Mouse (Mus musculus): Measurements from ENCODE around the gene Slc30a2.
"Not testable (repeated sequence)": the region's sequence is repeated elsewhere in the genome, so short reads cannot be mapped to it uniquely, and the experiment has no call there.

Slc30a2 gene

GRCm38 (mm10) chr4:134359649-134360048 lies 16.7 kb downstream of the Slc30a2 start:
- DNase-seq (ENCODE audit: low spot score), result no peak

- no peak for DNase-seq (ENCODE audit: low spot score)
These were observed 18.2 kb downstream of the Slc30a2 start for GRCm38 (mm10) chr4:134361215-134361614.

GRCm38 (mm10) chr4:134362124-134362523 lies 19.1 kb downstream of the Slc30a2 start:
- DNase-seq (ENCODE audit: low spot score), result no peak

- DNase-seq (ENCODE audit: low spot score), result no peak
These were observed 19.6 kb downstream of the Slc30a2 start for GRCm38 (mm10) chr4:134362586-134362985.

GRCm38 (mm10) chr4:134365280-134365679 lies 22.3 kb downstream of the Slc30a2 start:
- DNase-seq (ENCODE audit: low spot score), result no peak

GRCm38 (mm10) chr4:134370649-134371221 lies 27.8 kb downstream of the Slc30a2 start:
- no peak for DNase-seq (ENCODE audit: low spot score)

GRCm38 (mm10) chr4:134371316-134371855 lies 28.4 kb downstream of the Slc30a2 start:
- DNase-seq (ENCODE audit: low spot score), result peak; percentile 27

GRCm38 (mm10) chr4:134372294-134372747 lies 29.3 kb downstream of the Slc30a2 start:
- DNase-seq (ENCODE audit: low spot score), result peak; percentile 79

- DNase-seq (ENCODE audit: low spot score), result no peak
These were observed 30.3 kb downstream of the Slc30a2 start for GRCm38 (mm10) chr4:134373295-134373694.

- no peak for DNase-seq (ENCODE audit: low spot score)
These were observed 31.3 kb downstream of the Slc30a2 start for GRCm38 (mm10) chr4:134374306-134374705.

GRCm38 (mm10) chr4:134378089-134378615 lies 35.2 kb downstream of the Slc30a2 start:
- DNase-seq (ENCODE audit: low spot score), result no peak

- DNase-seq (ENCODE audit: low spot score), result no peak
These were observed 36.5 kb downstream of the Slc30a2 start for GRCm38 (mm10) chr4:134379510-134379909.

GRCm38 (mm10) chr4:134383750-134384149 lies 40.8 kb downstream of the Slc30a2 start, which contains the start of gene Extl1:
TSS of gene Extl1 (minus strand) at chr4:134383850.
- not testable (repeated sequence) for DNase-seq (ENCODE audit: low spot score)

GRCm38 (mm10) chr4:134387268-134387667 lies 44.3 kb downstream of the Slc30a2 start:
- DNase-seq (ENCODE audit: low spot score), result no peak

GRCm38 (mm10) chr4:134388397-134388796 lies 45.4 kb downstream of the Slc30a2 start:
- DNase-seq (ENCODE audit: low spot score), result peak; percentile 67

GRCm38 (mm10) chr4:134391636-134392035 lies 48.7 kb downstream of the Slc30a2 start:
- DNase-seq (ENCODE audit: low spot score), result no peak

GRCm38 (mm10) chr4:134392595-134392994 lies 49.6 kb downstream of the Slc30a2 start:
- no peak for DNase-seq (ENCODE audit: low spot score)

- no peak for DNase-seq (ENCODE audit: low spot score)
These were observed 50.0 kb downstream of the Slc30a2 start for GRCm38 (mm10) chr4:134393026-134393425.

- no peak for DNase-seq (ENCODE audit: low spot score)
These were observed 52.2 kb downstream of the Slc30a2 start for GRCm38 (mm10) chr4:134395142-134395541.

GRCm38 (mm10) chr4:134395977-134396825 lies 53.2 kb downstream of the Slc30a2 start, which contains the start of gene Pafah2:
TSS of gene Pafah2 (plus strand) at chr4:134396320.
- peak; percentile 87 for DNase-seq (ENCODE audit: low spot score)

GRCm38 (mm10) chr4:134397121-134397520 lies 54.1 kb downstream of the Slc30a2 start:
- DNase-seq (ENCODE audit: low spot score), result peak; percentile 47

GRCm38 (mm10) chr4:134397732-134398131 lies 54.8 kb downstream of the Slc30a2 start:
- no peak for DNase-seq (ENCODE audit: low spot score)

GRCm38 (mm10) chr4:134400206-134400605 lies 57.2 kb downstream of the Slc30a2 start:
- no peak for DNase-seq (ENCODE audit: low spot score)

All from urinary bladder, postnatal 25 days (tissue).